Mouse (Mus musculus): ENCODE data around the gene Dlgap3.

Gene Dlgap3

DNA sequence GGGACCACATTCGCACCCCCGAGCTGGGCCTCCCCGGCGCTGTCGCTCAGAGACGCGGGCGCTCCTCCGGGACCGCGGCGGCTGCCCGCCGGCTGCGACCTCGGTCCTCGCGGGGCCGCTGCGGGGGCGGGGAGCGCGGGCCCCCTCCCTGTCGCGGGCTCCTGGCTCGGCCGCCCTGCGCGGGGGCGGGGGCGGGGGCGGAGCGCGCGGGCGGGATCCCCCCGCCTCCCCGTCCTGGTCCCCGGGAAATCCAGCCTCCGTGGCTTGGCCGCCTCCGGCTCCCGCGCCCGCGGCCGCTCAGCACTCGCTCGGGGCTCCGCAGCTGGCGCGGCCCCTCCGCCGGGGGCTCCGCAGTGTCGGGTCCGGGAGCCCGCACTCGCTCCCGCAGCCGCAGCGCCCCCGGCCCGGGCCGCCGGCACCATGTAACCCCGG is at the start of gene Dlgap3:
Gene Dlgap3, plus strand, starts transcription at position 291 of the 432 bp plus-strand sequence.
- in situ Hi-C loops (cut with MboI, MseI), result no loop called here

DNA sequence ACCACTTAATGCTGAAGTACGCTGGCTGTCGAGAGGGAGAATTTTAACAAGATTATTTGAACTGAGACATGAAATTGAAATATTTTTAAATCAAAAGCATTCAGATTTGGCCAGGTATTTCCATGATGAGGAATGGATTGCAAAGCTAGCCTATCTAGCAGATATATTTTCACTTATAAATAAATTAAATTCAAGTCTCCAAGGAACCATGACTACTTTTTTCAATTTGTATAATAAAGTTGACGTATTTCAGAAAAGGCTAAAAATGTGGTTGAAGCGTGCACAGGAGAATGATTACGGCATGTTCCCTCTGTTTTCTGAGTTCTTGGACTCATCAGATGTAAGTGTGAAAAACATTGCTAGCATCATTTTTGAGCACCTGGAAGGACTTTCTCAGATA is 45.6 kb upstream of the Dlgap3 start, which contains the start of gene Tmem35b:
Gene Tmem35b, plus strand, starts transcription at position 301 of the 400 bp plus-strand sequence.
- in situ Hi-C loops (cut with MboI, MseI), result no loop called here

DNA sequence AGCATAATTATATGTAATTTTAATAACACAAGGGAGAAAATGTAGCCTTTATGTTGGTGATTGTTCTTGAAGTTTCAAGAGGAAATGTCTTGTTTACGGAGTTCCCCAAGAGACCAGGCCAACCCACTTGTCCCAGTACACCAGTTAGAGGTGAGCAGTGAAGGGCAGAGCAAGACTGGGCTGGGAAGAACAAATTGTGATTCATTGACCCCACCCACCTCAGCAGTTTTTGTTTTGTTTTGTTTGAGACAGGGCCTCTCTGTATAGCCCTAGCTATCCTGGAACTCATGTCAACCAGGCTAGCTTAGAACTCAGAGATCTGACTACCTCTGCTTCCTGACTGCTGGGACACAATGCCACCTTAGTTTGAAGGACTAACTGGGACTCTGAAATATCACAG is 44.7 kb upstream of the Dlgap3 start:
- in situ Hi-C loops (cut with MboI, MseI), result no loop called here

DNA sequence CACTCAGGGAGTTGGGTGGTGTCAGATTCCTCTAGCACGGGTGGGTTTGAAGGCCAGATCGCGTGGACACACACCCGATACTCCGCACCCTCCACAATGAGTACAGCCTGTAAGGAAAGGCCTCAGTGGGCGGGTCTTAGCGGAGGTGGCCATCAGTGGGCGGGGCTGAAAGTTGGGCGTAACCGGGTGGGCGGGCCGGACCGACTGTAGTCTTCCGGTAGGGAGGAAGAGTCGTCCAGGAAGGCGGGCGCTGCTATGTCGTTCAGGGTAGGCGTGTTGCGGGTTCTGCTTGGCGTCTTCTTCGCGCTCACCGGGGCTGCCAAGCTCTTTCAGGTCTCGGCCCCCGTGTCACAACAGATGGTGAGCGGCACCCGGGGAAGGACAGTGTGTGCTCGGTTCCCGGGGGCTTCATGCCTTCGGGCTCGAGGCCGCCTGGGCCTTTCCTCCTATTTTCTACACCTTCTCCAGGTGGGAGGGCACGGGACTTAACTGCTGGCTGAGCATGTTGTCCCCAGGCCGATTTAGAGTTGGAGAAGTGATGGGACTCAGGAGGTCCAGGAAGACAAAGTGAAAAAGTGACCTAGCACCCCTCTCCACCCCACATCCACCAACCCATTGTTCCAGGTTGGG is 43.1 kb upstream of the Dlgap3 start:
- in situ Hi-C loops (cut with MboI, MseI), result no loop called here

DNA sequence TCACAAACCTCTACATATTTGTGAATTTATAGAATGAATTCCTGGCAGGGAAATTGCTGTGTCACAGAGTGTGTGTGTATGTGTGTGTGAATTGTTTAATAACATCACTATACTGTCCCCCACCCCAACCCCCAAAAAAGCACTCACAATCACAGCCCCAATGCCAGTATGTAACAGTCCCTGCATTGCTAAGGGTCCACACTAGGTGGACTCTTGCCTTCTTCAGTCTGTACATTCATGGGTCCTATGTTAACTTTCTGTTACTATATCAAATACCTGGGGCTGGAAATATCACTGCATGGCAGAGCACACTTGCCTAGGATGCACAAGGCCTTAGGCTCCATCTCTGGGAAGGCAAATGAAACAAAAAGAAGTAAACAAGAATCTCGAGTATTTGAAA is 34.3 kb upstream of the Dlgap3 start:
- in situ Hi-C loops (cut with MboI, MseI), result no loop called here

DNA sequence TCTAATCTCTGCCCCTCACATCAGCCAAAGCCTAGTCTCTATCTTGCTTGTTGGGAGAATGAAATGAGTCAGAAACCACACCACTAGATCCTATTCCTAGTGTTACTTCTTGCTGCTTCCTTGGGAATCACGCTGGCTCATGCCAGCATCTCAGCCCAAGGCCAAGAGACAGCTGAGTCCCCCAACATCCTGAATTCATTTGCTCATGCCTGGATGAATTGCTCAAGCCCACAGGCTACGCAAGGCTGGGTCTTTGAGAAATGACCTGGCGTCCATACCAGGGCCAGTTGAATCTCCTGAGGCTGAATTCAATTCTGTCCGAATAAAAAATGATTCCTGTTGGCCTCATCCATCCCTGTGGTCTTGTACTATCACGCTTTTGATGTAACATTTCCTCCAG is 31.4 kb upstream of the Dlgap3 start:
- in situ Hi-C loops (cut with MboI, MseI), result no loop called here

DNA sequence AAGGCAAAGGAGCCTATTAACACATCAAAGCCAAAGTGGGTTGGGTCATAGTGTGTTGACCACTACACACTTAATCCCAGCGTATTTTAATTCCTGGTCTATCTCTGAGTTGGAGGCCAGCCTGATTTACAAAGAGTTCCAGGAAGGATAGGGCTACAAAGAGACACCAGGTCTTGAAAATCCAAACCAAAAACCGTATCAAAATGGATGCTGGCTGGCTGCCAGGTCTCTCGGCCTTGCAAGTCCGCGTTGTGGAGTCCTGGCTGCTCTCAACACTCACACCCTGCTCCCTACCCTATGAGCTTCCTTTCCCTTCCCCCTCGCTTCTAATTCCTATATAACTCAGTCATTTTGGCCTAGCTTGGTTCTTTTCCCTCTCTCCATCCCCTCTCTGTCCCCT is 30.5 kb upstream of the Dlgap3 start:
- in situ Hi-C loops (cut with MboI, MseI), result no loop called here

DNA sequence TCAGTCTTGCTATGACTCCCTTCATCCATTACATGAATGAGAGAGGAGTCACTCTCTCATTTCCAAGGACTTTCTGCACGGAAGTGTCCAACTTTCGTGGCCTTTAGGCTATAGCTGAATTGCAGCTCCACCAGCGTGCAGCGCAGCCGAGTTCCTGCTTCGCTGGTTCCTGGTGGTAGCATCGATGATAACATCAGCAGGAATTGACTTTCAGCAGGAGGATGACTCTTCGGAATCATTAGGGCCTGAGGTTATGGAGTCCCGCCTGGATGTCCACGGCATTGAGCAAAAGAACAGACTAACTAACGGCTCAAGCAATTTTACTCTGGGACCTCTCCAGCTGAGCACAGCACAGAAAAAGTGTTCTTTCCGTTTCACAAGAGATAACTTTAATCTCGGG is 19.0 kb upstream of the Dlgap3 start:
- in situ Hi-C loops (cut with MboI, MseI), result no loop called here

DNA sequence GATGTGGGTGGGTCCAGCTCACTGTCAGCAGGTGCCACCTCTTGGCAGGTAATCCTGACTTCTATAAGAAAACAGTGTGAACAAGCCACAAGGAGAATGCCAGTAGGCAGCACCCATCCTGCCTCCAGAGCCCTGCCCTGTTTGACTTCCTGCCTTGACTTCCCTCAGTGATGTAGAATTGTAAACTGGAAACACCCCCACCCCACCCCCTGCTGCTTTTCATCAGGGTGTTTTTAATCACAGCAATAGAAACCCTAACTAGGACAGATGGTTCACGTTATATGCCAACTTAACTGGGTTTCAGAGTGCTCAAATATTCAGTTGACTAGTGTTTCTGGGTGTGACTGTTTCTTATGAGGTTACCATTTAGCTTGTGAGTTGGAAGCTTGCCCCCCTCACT is 15.7 kb upstream of the Dlgap3 start:
- in situ Hi-C loops (cut with MboI, MseI), result no loop called here

DNA sequence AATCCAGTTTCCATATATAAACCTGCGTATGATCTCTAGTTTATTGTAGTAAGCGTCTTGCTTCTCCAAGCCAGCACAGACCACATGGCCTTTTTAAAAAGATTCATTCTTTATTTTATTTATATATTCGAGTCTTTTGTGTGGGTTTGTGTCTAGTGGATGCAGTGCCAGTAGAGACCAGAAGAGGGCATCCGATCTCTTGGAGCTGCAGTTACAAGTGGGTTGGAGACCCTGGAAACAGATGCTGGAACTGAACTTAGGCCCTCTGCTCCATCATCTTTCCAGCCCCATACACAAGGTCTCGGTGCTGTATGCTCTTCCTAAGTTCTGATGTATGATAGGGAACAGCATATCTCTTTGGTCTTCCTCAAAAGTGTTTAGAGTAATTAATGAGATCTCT is 13.2 kb upstream of the Dlgap3 start:
- in situ Hi-C loops (cut with MboI, MseI), result no loop called here

DNA sequence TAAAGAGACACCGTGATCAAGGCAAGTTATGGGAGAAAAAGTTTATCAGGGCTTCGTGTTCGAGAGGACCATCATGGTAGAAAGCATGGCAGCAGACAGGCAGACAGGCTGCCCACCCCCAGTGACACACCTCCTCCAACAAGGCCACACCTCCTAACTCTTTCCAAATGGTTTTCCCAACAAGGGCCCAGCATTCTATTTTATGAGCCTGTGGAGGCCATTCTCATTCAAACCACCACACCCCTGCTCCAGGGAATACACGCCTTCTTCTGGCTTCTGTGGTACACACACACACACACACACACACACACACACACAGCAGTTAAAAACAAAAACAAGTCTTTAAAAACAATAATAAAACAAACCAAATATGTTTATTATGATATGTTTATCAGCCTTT is 11.3 kb upstream of the Dlgap3 start:
- in situ Hi-C loops (cut with MboI, MseI), result no loop called here

DNA sequence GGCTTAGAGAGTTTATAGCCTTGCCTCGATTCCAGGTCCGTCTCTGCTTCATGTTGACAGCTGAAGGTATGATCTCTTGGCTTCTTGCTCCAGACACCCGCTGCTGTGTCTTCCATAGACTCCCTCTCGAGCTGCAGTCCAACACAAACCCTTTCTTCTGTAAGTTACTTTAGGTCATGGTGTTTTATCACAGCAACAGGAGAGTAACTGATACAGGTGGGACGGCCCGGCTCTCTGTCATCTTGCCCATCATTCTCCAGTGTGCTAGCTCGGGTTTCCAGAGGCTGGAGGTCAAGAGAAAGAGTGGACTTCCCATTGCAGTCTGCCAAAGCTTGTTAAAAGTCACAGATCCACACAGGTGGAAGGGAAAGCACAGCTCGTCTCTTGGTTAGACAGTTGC is 5.1 kb upstream of the Dlgap3 start:
- in situ Hi-C loops (cut with MboI, MseI), result no loop called here

DNA sequence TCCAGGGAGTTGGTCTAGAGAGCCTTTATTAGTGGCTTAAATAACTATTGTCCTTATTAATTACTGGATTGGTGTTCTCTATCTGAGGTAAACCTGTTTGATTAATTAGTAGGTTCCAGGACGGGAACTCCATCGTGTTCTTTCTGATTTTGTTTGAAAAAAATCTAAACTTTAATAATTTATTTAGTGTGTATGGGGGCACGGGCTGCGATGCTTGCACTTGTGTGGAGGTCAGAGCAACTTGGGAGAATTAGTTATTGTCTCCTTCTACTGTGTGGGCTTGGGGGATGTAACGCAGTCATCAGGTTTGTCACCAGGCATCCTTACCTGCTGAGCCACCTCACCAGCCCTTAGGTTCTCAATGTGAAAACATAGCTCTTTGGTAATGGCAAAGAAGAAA is 1.9 kb upstream of the Dlgap3 start:
- in situ Hi-C loops (cut with MboI, MseI), result no loop called here

DNA sequence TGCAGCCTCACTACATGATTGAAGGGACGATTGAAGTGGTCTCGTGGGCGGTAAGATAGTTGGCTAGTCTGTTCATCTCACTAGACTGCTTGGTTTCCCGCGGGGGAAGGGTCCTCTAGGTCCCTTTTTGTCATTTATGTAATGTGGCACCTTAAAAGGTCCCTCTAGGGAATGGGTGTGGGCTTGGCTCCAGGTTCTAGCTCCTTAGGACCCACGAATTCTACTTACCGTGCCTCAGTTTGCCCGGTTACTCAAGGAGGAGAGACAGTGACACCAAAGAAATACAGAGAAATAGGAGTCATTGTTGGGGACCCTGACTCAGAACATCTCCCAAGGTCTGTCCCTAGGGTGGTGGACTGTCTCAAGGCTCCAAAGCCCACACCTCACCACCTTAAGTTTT is 1.3 kb upstream of the Dlgap3 start:
- in situ Hi-C loops (cut with MboI, MseI), result no loop called here

DNA sequence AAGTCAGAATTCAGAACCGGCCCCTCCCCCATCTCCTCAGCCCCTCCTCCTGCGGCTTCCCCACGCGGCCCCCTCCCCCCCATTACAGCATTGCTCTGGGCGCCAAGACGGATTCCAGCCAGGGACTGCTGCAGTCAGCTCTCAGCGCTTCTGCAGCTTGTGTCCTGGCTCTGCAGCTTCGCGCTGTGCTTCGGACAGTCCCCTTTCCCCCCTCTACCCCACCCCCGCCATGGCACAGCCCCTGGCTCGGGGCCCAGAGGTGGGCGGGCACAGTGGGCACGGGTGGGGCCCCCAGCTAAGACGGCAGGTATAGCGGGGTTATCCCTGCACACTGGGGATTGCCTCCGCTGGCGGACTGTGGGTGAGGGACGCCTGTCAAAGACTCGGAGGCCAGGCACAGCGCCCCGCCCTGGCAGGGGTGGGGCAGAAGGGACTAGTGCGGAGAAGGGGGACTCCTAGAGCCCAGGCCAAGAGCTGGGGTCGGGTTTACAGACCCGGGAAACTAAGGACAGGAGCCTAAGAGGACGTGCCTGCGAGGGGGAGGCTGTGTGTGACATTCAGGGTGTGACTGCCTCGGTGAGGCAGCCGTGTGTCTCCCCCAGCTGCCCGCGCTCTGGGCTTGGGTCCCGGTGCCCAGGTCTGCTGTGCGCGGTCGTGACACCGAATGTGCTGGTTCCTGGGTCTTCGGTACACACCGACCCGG is 642 bp upstream of the Dlgap3 start:
- in situ Hi-C loops (cut with MboI, MseI), result no loop called here

DNA sequence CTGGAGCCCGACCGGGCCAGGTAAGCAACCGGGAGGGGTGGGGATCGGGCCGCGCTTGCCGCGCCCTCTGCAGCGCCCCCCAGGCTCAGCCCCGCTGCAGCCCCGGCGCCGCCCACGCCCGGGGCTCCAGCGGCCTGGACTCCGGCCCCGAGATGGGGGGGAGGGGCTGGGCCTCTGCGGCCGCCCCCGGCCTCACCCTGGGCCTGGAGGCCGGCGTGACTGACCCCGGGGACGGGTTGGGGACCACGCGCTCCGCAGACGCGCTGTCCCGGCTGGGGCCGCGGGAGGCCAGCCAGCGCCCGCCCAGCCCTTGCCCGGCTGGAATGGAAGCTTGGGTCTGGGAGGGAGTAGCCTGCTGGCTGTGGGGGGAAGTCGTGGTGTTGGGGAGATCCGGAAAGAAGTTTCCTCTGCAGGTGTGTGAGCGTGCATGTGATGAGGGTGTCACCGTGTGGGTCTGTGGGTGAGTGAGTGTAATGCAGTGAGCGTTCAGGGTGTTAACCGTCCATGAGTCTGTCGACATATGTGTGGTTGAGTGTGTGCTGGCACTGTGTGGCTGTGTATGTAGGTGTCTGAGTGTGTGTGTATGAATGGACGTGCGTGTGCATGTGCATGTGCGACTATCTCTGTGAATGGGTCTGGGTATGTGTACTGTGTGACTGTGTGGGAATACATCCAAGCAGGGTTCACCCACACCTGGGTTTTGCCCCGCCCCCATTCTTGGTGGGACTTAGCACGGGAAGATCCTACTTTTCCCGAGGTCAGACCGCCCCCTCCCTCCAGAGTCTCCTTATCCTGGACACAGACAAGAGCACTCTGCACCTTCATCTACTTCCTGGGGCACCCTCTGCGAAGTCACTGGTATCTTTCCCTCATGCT is 580 bp downstream of the Dlgap3 start:
- in situ Hi-C loops (cut with MboI, MseI), result no loop called here

DNA sequence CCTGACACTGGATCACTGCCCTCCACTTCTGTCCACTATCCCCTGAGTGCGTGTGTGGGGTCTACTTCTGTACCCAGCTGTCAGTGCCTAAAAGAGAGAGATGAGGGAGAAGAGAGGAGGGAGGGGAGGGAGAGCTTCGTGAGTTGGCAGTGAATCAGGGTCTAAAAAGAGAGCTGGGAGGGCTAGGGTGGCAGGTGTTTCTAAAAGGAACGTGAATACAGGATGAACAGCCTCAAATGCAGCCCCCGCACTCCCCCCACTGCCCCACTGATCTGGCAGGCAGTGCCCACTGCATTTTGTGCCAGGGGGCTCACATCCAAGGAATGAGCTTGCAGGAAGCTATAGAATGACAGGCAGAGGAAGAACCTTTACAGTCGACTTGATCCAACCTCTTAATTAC is 1.9 kb downstream of the Dlgap3 start:
- in situ Hi-C loops (cut with MboI, MseI), result no loop called here

DNA sequence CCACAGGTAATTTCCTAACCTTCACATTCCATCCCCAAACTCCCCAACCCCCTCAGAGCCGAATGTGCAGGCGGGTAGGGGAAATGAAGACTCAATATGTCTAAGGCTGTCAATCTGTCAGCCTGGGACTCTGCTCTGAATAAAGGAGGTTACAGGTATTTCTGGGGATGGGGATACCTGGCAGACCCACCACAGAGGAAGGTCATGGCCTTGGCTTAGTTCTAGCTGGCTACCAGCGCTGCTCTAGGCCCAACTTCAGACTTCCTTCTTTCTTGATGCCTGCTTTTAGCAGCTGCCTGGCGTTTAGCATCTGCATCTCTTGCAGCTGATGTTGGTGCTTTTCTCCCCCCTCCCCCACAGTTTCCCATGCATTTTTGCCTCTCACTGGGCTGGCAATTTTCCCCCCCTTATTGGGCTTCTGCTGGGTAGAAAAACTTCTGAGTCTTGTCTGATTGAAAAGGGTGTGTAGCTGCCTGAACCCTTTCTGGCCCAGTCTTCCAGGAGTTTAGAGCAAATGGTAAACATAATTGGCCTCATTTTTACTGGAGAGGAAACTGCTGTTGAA is 2.4 kb downstream of the Dlgap3 start:
- in situ Hi-C loops (cut with MboI, MseI), result no loop called here

DNA sequence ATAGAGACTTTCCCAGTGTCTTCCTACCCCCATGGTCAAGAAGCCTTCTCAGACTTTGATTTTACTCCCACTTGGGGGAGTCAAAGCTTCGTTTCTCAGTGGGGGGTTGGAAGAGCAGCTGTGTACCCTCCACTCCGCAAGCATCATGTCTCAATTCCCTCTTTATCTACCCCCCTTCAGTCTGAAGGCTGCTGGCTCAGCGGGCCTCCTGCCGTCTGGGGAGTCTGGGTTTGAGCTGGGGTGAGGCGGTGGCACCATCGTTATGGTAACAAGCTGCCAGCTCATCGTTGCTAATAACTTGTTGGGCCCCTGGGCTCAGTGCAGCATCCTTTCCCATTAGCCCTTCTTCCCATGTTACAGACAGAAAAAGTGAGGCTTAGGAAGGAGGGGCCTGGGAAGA is 3.1 kb downstream of the Dlgap3 start:
- in situ Hi-C loops (cut with MboI, MseI), result no loop called here

DNA sequence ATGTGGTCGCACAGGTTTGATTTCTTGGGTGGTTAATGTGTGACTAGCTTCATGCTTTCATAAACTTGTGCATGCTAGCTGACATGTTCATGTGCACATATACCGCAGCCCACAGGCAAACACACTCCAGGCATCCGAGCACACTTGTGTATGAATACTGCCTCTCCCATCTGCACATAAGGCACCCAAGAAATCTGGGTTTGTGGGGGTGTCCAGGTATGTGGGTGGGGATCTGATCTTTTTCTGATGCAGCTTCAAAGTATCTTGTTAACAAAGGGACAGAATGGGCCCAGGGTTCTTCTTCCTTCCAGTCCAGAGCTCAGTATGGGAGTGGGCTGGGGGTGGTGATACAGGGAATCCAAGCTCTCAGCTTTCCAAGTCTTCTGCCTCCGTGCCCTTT is 3.6 kb downstream of the Dlgap3 start:
- in situ Hi-C loops (cut with MboI, MseI), result no loop called here

DNA sequence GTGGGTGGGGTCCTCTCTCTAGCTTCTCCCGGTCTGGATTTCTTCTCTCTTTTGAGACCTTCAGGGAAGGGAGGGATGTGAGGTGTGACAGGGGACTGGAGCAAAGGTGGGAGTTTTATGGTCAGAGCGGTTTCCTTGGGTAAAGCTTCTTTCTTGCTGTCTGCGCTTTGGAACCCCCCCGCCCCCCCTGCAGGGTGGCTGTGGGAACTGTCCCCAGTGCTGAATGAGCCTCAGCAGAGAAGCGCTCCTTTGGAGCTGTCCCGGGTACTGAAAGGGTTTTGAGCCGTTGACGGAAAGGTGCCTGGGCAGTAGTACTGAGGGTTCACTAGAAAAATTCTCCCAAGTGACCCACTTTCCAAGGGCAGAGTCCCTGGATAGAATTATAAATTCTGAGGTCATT is 4.5 kb downstream of the Dlgap3 start:
- in situ Hi-C loops (cut with MboI, MseI), result no loop called here
